Mouse (Mus musculus) forebrain, embryonic 12.5 days (tissue): ENCODE measurements at regions not wholly inside any gene's neighbourhood (a gene's known extent, or its start where the extent isn't known, plus 50 kb on each side); places are given as distances from the start of the nearest gene placed in this dataset.
A peak's percentile ranks its signal among the peaks of the same experiment; 100 is the strongest.

Source experiments
- ATAC-seq: fragments of 200-750 bp; cut with Nextera tagmentation; 2 replicates; pipeline ENCODE4 v1.8.0; 2017; ENCODE audit warnings: moderate TSS enrichment; ENCODE audit not compliant: low FRiP score
- H3K27ac ChIP-seq: fragments of 300-500 bp; sonication (generic); 2 replicates; pipeline ENCODE4 v1.5.1; 2016; ENCODE audit warnings: mild to moderate bottlenecking
- H3K27me3 ChIP-seq: fragments of 300-500 bp; sonication (generic); 2 replicates; pipeline ENCODE4 v1.6.1; 2016; ENCODE audit warnings: mild to moderate bottlenecking
- H3K36me3 ChIP-seq: fragments of 300-500 bp; sonication (generic); replicated peaks from 2 replicates; pipeline ENCODE4 v1.6.1; 2016; ENCODE audit warnings: mild to moderate bottlenecking
- H3K4me1 ChIP-seq: fragments of 300-500 bp; sonication (generic); 2 replicates; pipeline ENCODE4 v1.6.1; 2016
- H3K4me2 ChIP-seq: fragments of 300-500 bp; sonication (generic); 2 replicates; pipeline ENCODE4 v1.6.1; 2016; ENCODE audit warnings: mild to moderate bottlenecking, moderate library complexity
- H3K4me3 ChIP-seq: fragments of 300-500 bp; sonication (generic); replicated peaks from 2 replicates; pipeline ENCODE4 v1.5.1; 2016; ENCODE audit warnings: mild to moderate bottlenecking
- H3K9ac ChIP-seq: fragments of 300-500 bp; sonication (generic); 2 replicates; pipeline ENCODE4 v1.6.1; 2016; ENCODE audit warnings: mild to moderate bottlenecking
- H3K9me3 ChIP-seq: fragments of 300-500 bp; sonication (generic); 2 replicates; pipeline ENCODE4 v1.6.1; 2016
- WGBS: fragments of 180-500 bp; shearing (Covaris S2); methylation state at CpG from one replicate; pipeline ENCODE4 v1.1.7; 2016; 5-methylcytosine and 5-hydroxymethylcytosine counted together

DNA sequence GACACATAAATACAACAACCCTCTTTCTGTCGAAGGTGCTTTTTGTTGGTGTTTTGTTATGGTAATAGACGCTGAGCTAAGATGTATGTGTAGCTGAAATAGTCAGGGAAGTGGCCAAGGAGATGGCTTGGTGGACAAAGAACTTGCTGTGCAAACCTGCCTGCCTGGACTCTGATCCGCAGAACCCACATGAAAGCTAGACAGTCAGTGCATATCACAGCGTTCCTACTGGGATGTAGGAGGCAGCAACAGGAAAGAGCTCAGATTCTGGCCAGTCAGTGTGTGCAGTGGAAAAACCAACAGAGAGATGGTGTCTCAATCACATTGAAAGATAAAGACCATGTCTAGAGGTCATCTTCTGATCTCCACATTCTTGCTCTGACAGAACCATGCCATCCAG, 144.1 kb downstream of the Inhbb start:
- no peak overlapping the region for H3K4me2 ChIP-seq
- ATAC-seq = no peak
- 81% methylated on average over 4 of the region's 4 CpGs for WGBS
- H3K9ac ChIP-seq = no peak overlapping the region
- H3K27ac ChIP-seq = no peak overlapping the region
- H3K4me1 ChIP-seq = no peaks in the 10 kb centered on the region
- no peak overlapping the region for H3K4me3 ChIP-seq
- H3K36me3 ChIP-seq = no peaks in the 10 kb centered on the region
- H3K27me3 ChIP-seq = no peaks in the 10 kb centered on the region; the same call in 1 of the 2 replicates
- H3K9me3 ChIP-seq = no peaks in the 10 kb centered on the region

DNA sequence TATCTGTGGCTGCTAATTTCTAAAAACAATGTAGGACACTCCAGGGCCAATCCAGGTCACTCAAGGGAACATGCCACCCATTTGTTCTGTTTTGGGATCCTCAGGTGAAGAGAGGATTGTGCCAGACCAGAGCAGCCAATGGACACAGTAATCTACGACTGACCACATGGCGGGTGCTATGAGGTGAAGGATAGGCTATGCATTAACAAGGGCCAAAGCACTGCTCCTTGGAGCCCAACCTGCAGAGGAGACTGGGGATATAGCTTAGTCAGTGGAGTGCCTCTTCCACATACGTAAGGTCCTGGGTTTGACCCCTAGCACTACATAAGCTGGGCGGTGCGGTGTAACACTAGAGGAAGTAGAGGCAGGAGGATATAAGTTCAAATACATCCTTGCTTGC, 156.0 kb downstream of the Inhbb start:
- Histone ChIP-seq H3K4me3 (no peak overlapping the region), H3K9me3 (peaks cover 2% of the 10 kb centered on the region; the same call in 1 of the 2 replicates), H3K27me3 (0 out of 2 replicates have a peak, but pooled peaks cover 5% of the 10 kb centered on the region), H3K27ac (no peak overlapping the region), H3K4me1 (peaks cover 9% of the 10 kb centered on the region), H3K4me2 (no peak overlapping the region), H3K36me3 (no peaks in the 10 kb centered on the region), H3K9ac (no peak overlapping the region)
- WGBS = 94% methylated on average over 5 of the region's 5 CpGs
- no peak for ATAC-seq

DNA sequence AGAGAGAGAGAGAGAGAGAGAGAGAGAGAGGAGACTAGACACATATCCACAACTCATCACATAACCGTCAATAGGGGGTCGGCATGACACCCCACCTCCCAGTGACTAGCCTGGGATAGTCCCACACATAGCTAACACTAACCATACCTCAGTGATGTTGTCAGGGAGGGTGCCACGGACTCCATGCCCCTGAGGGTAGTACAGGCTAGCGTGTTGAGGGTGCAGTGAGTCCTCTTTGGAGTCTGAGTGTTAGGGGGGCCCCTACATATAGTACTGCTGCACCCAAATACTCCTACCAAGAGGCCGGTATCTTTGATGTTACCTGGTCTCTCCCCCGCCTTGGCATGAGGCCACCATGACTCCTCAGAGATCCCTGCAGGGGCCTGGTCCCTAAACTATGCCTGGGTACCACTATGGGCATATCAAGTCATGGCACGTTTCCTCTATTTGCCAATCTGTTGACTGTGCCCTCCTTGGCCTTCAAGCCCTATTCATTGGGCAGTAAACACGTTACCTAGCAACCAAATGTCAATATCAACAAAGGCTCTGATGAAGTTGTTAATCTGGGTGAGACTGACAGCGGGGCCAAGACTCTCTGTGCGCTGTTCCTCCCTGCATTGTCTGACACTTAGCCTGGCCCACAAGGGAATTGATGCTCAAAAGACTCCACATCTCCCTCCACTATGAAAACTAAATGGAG, 156.7 kb downstream of the Inhbb start:
- Histone ChIP-seq H3K27me3 (0 out of 2 replicates have a peak, but pooled peaks cover 5% of the 10 kb centered on the region), H3K4me2 (no peak overlapping the region), H3K4me3 (no peak overlapping the region), H3K27ac (no peak overlapping the region), H3K36me3 (no peaks in the 10 kb centered on the region), H3K9ac (no peak overlapping the region), H3K4me1 (peaks cover 9% of the 10 kb centered on the region), H3K9me3 (peaks cover 2% of the 10 kb centered on the region; the same call in 1 of the 2 replicates)
- ATAC-seq = peak; percentile 70
- 61% methylated on average over 10 of the region's 10 CpGs for WGBS

DNA sequence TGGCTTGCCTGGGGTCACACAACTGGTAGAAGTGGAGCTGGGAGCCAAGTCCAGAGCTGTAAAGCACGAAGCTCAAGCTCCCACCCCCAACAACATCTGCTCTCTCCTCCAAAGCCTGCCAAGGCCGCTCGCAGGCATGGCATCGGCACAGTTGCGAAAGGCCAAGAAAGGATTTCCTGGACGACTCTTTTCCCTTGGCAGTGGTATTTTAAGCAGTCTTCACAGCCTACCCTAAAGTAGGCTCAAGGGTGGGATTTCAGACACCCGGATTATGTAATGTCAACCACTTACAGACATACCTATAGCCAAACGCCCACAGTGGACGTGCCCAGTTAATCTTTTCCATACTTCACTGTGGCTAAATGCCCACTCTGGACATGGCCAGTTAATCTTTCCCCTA, 162.6 kb downstream of the Inhbb start:
- H3K4me1 ChIP-seq = 0 out of 2 replicates have a peak, but pooled peaks cover 7% of the 10 kb centered on the region
- no peak overlapping the region for H3K4me3 ChIP-seq
- no peak overlapping the region for H3K9ac ChIP-seq
- no peaks in the 10 kb centered on the region for H3K27me3 ChIP-seq
- H3K36me3 ChIP-seq = no peaks in the 10 kb centered on the region
- WGBS = 89% methylated on average over 9 of the region's 9 CpGs
- H3K27ac ChIP-seq = no peak overlapping the region
- ATAC-seq = no peak
- H3K4me2 ChIP-seq = no peak overlapping the region
- H3K9me3 ChIP-seq = peaks cover 2% of the 10 kb centered on the region; the same call in 1 of the 2 replicates

DNA sequence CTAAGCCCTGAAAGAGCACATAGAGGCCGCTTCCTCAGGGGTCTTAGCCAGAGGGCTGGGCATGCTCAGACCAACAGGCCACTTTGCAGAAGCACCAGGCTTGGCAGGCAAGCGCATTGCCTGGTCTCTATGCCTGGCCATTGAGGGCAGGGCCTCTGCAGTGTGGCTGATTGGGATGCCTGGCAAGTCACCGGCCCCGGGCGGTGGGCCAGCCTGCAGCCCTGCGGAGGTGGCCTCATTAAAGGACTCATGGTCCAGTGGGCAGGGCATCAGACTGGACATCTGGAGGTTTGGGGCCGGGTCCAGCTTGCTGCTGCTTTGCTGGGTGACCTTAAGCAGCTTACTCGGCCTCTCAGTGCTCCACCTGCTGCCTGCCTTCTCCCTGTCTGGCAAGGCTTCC, 165.3 kb downstream of the Inhbb start:
- 71% methylated on average over 8 of the region's 8 CpGs for WGBS
- H3K9me3 ChIP-seq = peaks cover 1% of the 10 kb centered on the region; the same call in 1 of the 2 replicates
- ATAC-seq = no peak
- H3K9ac ChIP-seq = no peak overlapping the region
- no peak overlapping the region for H3K4me2 ChIP-seq
- H3K27ac ChIP-seq = no peak overlapping the region
- no peaks in the 10 kb centered on the region for H3K27me3 ChIP-seq
- 0 out of 2 replicates have a peak, but pooled peaks cover 7% of the 10 kb centered on the region for H3K4me1 ChIP-seq
- H3K4me3 ChIP-seq = no peak overlapping the region
- no peaks in the 10 kb centered on the region for H3K36me3 ChIP-seq

DNA sequence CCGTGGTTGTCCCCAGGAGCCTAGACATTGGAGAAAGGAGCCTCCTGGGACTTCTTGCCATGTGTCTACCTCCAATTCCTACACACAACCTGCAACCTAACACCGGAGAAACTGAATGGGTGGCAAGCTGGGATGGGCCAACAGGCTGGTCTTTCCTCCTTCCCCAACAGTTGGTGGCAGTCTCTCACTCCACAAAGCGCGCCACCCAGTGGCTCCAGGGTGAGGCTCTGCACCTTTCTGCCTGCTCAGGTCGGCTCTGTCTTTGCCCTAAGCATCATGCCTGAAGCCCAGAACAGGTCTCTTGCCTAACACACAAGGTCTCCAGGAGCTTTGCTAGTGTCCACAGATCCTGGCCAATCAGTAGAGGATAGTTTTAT, 166.0 kb downstream of the Inhbb start:
- Histone ChIP-seq H3K9me3 (no peaks in the 10 kb centered on the region), H3K9ac (no peak overlapping the region), H3K27me3 (no peaks in the 10 kb centered on the region), H3K4me2 (no peak overlapping the region), H3K36me3 (no peaks in the 10 kb centered on the region), H3K4me1 (0 out of 2 replicates have a peak, but pooled peaks cover 7% of the 10 kb centered on the region), H3K4me3 (no peak overlapping the region), H3K27ac (0 out of 2 replicates have a peak overlapping the region, but pooled peaks have one; percentile 5)
- WGBS = 43% methylated on average over 5 of the region's 5 CpGs
- ATAC-seq = 0 out of 2 replicates have a peak, but pooled peaks have one; percentile 34

DNA sequence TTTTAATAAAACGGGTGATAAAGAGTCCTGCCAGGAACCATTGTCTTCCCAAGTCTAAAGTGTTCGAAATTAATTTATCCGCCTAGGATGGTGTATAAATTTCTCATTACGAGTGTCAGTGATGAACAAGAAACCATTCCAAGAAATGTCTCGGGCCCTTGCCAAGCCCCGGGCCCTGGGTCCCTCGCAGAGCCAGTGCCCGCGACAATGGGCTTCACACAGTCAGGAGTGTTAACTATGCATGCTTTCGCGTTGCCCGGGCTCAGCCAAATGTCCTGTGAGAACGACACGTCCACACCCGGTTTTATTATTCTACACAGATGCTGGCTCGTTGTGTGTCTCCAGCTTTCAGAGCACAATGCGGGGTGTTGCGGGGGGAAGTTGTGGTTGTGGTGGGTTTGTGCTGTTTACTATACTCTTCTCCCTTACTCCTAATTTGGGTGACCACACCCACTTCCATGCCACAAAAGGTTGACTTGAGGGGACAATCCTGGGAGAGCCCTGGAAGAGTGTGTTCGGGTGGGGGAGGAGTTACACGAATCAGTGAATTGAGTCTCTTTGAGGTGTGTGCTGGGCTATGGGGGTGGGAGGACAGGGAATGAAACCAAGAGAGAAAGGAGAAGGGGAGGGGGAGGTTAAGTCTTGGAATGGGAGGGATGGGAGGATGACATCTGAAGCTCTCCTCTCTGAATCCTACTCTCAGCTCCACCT, 166.5 kb downstream of the Inhbb start:
- Histone ChIP-seq H3K4me1 (0 out of 2 replicates have a peak, but pooled peaks cover 7% of the 10 kb centered on the region), H3K27ac (no peak overlapping the region), H3K36me3 (no peaks in the 10 kb centered on the region), H3K9ac (no peak overlapping the region), H3K27me3 (no peaks in the 10 kb centered on the region), H3K4me3 (no peak overlapping the region), H3K4me2 (no peak overlapping the region), H3K9me3 (no peaks in the 10 kb centered on the region)
- ATAC-seq = peak; percentile 67
- WGBS = 77% methylated on average over 20 of the region's 20 CpGs

DNA sequence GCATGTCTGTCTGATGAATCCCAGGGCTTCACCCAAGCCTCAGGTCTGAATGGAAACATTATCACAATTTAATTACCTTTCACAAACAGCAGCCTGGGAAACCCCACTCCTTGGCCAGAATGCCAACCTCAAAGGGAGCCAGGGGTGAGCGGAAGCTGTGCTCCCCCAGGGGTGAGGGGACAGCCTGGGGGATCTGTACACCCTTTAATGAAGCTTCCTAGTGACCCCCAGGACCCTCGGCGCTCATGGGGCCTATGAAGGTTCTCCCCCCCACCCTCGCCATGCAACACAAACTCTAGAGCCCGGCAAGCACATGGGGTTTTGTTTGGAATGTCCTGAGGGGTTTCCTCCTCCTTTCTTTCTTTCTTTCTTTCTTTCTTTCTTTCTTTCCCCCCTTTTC, 167.1 kb downstream of the Inhbb start:
- no peak overlapping the region for H3K27ac ChIP-seq
- 0 out of 2 replicates have a peak, but pooled peaks cover 7% of the 10 kb centered on the region for H3K4me1 ChIP-seq
- no peak overlapping the region for H3K4me3 ChIP-seq
- H3K9ac ChIP-seq = no peak overlapping the region
- no peaks in the 10 kb centered on the region for H3K27me3 ChIP-seq
- H3K9me3 ChIP-seq = no peaks in the 10 kb centered on the region
- no peaks in the 10 kb centered on the region for H3K36me3 ChIP-seq
- ATAC-seq = no peak
- WGBS = 73% methylated on average over 5 of the region's 5 CpGs
- no peak overlapping the region for H3K4me2 ChIP-seq

DNA sequence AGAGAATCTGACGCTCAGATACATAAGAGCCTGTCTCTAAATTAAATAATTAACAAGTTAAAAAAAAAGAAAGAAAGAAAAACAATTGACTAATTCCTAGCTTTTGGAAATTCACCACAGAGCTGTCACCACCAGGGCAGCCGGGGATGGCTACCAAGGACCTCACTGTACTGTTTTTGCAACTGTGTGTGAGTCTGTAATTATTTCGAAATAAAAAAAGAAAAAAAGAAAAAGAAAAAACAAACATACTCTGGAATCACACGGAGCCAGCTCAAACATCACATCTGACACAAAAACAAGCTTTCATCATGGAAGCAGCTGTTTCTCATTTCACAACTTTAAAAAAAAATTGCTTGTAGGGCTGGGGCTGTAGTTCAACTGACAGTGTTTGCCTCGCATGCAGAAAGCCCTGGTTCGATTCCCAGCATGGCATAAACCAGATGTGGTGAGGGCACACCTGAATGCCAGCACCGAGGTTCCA, 168.6 kb downstream of the Inhbb start:
- H3K36me3 ChIP-seq = no peaks in the 10 kb centered on the region
- no peak overlapping the region for H3K9ac ChIP-seq
- 0 out of 2 replicates have a peak, but pooled peaks cover 7% of the 10 kb centered on the region for H3K4me1 ChIP-seq
- H3K27me3 ChIP-seq = no peaks in the 10 kb centered on the region
- no peak overlapping the region for H3K27ac ChIP-seq
- no peak overlapping the region for H3K4me2 ChIP-seq
- no peaks in the 10 kb centered on the region for H3K9me3 ChIP-seq
- WGBS = 78% methylated on average over 7 of the region's 7 CpGs
- H3K4me3 ChIP-seq = no peak overlapping the region
- ATAC-seq = no peak

DNA sequence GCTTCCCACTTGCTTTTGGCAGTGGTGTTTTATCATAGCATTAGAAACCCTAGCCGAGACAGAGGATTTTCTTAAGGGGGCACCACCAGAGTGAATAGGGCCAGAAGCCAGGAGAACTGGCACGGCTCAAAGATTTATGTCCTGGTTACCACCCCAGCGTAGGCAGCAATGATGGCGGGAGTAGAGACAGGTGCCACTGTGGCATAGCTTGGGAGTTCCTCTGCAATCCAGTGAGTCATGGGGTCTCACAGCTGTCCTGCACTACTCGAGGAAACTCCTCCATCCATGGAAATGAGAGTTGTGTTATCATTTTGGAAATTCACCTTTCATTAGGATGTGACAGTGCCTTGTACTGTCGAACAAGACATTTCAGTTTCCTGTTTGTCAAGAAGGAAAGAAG, 169.6 kb downstream of the Inhbb start:
- no peaks in the 10 kb centered on the region for H3K27me3 ChIP-seq
- ATAC-seq = no peak
- no peak overlapping the region for H3K4me2 ChIP-seq
- H3K4me3 ChIP-seq = no peak overlapping the region
- H3K9me3 ChIP-seq = no peaks in the 10 kb centered on the region
- H3K9ac ChIP-seq = no peak overlapping the region
- no peaks in the 10 kb centered on the region for H3K36me3 ChIP-seq
- H3K4me1 ChIP-seq = 0 out of 2 replicates have a peak, but pooled peaks cover 7% of the 10 kb centered on the region
- 89% methylated on average over 6 of the region's 6 CpGs for WGBS
- no peak overlapping the region for H3K27ac ChIP-seq

DNA sequence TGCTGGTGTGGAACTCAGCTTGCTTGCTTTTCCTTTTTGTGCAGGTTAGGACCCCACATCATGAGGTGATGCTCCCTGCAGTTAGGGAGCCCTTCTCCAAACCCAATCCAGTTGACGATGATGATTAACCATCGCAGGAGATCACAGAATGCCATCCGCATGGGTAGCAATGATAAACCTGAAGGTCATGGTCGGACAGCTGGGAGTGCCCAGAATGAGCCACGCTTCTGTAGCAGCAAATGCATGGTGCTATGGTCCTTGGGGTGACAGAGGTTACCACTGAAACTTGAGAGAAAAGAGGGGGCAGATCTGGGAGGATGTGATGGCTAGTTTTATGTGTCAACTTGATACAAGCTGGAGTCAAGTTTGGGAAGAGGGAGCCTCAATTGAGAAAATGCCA, 170.3 kb downstream of the Inhbb start:
- Histone ChIP-seq H3K9me3 (no peaks in the 10 kb centered on the region), H3K4me2 (no peak overlapping the region), H3K36me3 (no peaks in the 10 kb centered on the region), H3K4me1 (0 out of 2 replicates have a peak, but pooled peaks cover 5% of the 10 kb centered on the region), H3K9ac (no peak overlapping the region), H3K27me3 (no peaks in the 10 kb centered on the region), H3K4me3 (no peak overlapping the region), H3K27ac (no peak overlapping the region)
- 92% methylated on average over 5 of the region's 5 CpGs for WGBS
- ATAC-seq = no peak

DNA sequence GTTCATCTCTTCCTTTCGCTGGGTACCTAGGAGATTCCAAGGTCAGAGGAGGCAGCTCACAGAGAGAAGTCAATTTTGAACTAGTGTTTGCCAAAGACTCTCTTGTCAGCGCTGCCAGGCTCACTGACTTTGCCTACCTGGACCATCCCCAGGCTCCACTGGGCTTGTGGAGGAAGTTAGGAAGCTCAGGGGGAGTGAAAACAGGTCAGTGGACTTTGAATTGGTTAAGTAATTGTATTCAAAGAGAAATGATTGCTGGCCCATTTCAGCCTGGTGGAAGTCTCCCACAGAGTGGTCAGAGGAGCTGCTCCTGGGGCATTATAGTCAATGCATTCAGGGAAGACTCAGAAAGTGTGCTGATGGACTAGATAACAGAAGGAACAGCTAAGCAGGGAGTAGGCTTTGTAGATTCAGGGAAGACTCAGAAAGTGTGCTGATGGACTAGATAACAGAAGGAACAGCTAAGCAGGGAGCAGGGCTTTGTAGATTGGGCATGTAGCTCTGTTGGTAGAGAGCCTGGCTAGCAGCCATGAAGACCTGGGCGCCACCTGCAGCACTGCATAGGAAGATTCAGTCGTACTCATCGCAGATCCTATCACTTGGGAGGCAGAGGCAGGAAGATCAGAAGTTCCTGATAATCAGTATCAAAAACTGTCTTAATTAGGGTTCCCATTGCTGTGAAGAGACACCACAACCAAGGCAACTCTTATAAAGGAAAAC, 173.1 kb downstream of the Inhbb start:
- H3K36me3 ChIP-seq = no peaks in the 10 kb centered on the region
- H3K4me1 ChIP-seq = no peaks in the 10 kb centered on the region
- H3K27ac ChIP-seq = no peak overlapping the region
- no peak overlapping the region for H3K4me3 ChIP-seq
- no peaks in the 10 kb centered on the region for H3K27me3 ChIP-seq
- WGBS = 90% methylated on average over 5 of the region's 5 CpGs
- H3K4me2 ChIP-seq = no peak overlapping the region
- H3K9ac ChIP-seq = no peak overlapping the region
- H3K9me3 ChIP-seq = no peaks in the 10 kb centered on the region
- no peak for ATAC-seq
